Mouse (Mus musculus): ENCODE measurements around the gene Fsd1l. TPM values are rescaled to one million over a fixed set of nuclear protein-coding genes. Genes with fewer than 3 reads are reported as not detected.
A peak's percentile ranks its signal among the peaks of the same experiment; 100 is the strongest.

The Fsd1l gene
- polyA plus RNA-seq, 1 experiment from 2014 or later = 8.6 TPM

DNA sequence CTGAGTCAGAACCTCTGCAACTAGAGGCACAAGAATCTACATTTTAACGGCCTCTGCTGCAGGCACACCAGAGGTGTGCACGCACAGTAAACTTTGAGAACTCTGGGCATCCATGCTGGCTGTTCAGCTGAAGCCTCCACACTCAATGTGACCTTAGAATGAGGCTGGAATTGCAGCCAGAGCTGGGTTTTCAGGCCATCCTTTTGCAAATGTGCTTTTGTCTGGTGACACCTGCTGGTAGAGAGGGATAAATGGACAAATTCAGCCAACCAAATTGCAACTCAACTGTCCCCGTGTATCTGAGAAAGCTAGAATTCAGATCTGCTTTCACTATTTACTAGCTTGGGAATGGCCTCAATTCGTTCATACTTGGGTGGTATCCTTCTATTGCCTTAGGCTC, 37.1 kb upstream of the Fsd1l start:
- no peak overlapping the region for H3K4me3 ChIP-seq (ENCODE audit: low read length)
- no peaks in the 10 kb centered on the region for H3K27me3 ChIP-seq (ENCODE audit: control insufficient read depth, insufficient read depth, low read depth, low read length)
- ATAC-seq (ENCODE audit: low read depth) = peak; percentile 27; the same call in 1 of the 2 replicates
- H3K36me3 ChIP-seq (ENCODE audit: control insufficient read depth, insufficient read depth, low read length) = no peaks in the 10 kb centered on the region
- WGBS = 22% methylated on average over 4 of the region's 4 CpGs
- H3K4me2 ChIP-seq (ENCODE audit: low read depth, low read length) = no peak overlapping the region
- no peaks in the 10 kb centered on the region for H3K9me3 ChIP-seq (ENCODE audit: control insufficient read depth, low read length)
- H3K9ac ChIP-seq (ENCODE audit: low read length) = no peak overlapping the region
- H3K27ac ChIP-seq (ENCODE audit: low read length) = no peak overlapping the region
- peaks cover 11% of the 10 kb centered on the region for H3K4me1 ChIP-seq (replicated peaks; ENCODE audit: control insufficient read depth, insufficient read depth, low read length)

DNA sequence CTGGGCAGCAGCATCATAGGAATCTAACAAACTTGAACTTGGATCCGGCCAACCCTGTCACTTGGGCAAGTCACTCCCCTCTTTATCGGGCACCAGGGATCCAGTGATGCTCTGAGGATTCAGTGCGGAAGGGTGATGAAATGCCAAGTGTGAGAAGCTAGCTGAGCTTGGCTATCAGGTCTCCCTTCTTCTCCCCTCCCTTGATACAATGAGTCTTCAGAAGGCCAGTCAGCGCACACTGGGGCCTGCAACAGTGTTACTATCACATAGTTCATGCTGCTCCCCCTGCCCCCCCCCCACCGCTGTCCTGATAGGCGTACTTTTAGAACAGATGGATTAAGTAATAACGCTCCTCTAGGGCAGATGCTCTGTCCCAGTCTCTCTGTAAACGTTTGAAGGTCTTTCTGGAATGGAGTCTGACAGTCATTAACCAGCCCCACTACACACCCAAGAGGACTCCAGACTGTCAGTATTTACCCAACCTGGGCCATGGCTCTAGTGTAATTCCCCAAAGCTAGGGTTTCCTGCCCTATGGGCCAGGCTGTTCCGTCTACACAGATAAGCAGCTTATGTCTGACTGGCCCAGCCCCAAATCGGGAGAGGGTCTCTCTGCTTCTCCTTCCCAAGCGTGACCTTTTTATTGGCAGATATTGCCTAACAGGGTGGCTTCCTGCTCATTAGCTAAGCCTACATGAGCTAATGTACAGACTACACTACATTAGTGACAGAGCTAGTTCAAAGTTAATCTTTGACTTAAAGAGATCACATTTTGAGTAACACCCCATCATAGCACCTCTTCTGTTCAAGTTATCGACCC, 35.8 kb upstream of the Fsd1l start:
- peaks cover 11% of the 10 kb centered on the region for H3K4me1 ChIP-seq (replicated peaks; ENCODE audit: control insufficient read depth, insufficient read depth, low read length)
- 49% methylated on average over 12 of the region's 12 CpGs for WGBS
- H3K4me2 ChIP-seq (ENCODE audit: low read depth, low read length) = 0 out of 2 replicates have a peak overlapping the region, but pooled peaks have one; percentile 6
- H3K9ac ChIP-seq (ENCODE audit: low read length) = 0 out of 2 replicates have a peak overlapping the region, but pooled peaks have one; percentile 22
- H3K9me3 ChIP-seq (ENCODE audit: control insufficient read depth, low read length) = no peaks in the 10 kb centered on the region
- H3K27me3 ChIP-seq (ENCODE audit: control insufficient read depth, insufficient read depth, low read depth, low read length) = no peaks in the 10 kb centered on the region
- H3K36me3 ChIP-seq (ENCODE audit: control insufficient read depth, insufficient read depth, low read length) = no peaks in the 10 kb centered on the region
- ATAC-seq (ENCODE audit: low read depth) = peak; percentile 56
- no peak overlapping the region; the same call in 1 of the 2 replicates for H3K27ac ChIP-seq (ENCODE audit: low read length)
- H3K4me3 ChIP-seq (ENCODE audit: low read length) = no peak overlapping the region

DNA sequence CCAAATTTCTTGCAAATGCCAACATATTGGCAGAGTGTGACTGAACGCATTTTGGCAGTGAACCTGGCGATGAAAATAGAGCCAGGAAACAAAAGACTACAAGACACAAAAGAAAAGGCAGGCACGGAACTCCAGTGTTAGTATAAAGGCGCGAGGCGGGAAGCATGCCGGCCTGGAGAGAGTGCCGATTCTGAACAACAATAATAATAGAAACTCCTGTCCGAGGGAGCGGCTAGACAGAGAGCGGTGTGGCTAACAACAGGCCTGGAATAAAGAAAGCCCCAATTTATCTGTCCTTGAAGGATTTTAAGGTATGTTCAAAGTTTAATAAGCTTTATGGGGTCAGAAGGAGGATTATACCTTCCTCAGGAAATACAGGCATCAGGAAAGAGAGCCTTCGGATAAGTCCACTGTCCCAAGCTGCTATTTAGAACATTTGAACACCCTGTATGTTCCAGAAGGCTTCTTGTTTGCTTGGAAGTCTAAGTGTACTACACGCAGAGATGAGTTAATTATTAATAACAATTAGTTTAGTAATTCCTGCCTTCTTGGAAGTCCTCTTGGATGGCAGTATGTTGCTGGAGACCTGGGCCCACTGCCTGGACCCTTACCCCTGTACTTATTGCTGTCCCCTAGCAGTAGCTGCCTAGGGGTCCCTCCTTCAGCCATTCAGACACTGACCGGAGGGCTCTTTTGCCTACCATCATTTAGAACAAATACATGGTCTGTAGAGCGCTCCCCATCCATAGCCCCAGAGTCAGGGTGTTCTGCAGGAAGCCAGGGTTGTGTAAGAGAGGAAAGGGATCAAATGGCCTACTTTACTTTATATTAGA, 35.0 kb upstream of the Fsd1l start:
- no peaks in the 10 kb centered on the region for H3K9me3 ChIP-seq (ENCODE audit: control insufficient read depth, low read length)
- 52% methylated on average over 15 of the region's 15 CpGs for WGBS
- peaks cover 11% of the 10 kb centered on the region for H3K4me1 ChIP-seq (replicated peaks; ENCODE audit: control insufficient read depth, insufficient read depth, low read length)
- no peak overlapping the region for H3K9ac ChIP-seq (ENCODE audit: low read length)
- no peaks in the 10 kb centered on the region for H3K27me3 ChIP-seq (ENCODE audit: control insufficient read depth, insufficient read depth, low read depth, low read length)
- no peak overlapping the region for H3K4me3 ChIP-seq (ENCODE audit: low read length)
- H3K27ac ChIP-seq (ENCODE audit: low read length) = peak overlapping the region; percentile 39
- H3K4me2 ChIP-seq (ENCODE audit: low read depth, low read length) = 0 out of 2 replicates have a peak overlapping the region, but pooled peaks have one; percentile 6
- H3K36me3 ChIP-seq (ENCODE audit: control insufficient read depth, insufficient read depth, low read length) = no peaks in the 10 kb centered on the region
- ATAC-seq (ENCODE audit: low read depth) = no peak; the same call in 1 of the 2 replicates

DNA sequence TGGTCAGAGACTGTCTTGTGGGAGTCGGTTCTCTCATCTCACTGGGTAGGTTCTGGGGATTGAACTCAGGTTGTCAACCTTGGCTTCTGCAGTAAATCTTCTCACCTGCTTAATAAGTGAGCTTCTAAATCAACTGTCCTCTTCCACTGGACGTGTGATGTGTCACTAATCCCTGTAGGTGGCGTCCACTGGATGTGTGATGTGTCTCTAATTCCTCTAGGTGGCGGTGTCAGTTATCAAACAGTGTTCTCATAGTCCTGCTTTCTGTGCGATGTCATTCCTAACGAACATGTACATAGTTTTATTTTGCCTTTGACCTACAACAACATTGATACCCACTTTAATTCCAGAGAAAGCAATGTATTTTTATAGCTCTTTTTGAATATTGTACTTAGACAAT, 30.8 kb upstream of the Fsd1l start:
- no peaks in the 10 kb centered on the region for H3K27me3 ChIP-seq (ENCODE audit: control insufficient read depth, insufficient read depth, low read depth, low read length)
- no peak for ATAC-seq (ENCODE audit: low read depth)
- no peak overlapping the region for H3K4me3 ChIP-seq (ENCODE audit: low read length)
- no peak overlapping the region for H3K9ac ChIP-seq (ENCODE audit: low read length)
- no peak overlapping the region for H3K27ac ChIP-seq (ENCODE audit: low read length)
- no peaks in the 10 kb centered on the region for H3K36me3 ChIP-seq (ENCODE audit: control insufficient read depth, insufficient read depth, low read length)
- WGBS = 41% methylated on average over 6 of the region's 6 CpGs
- no peaks in the 10 kb centered on the region for H3K9me3 ChIP-seq (ENCODE audit: control insufficient read depth, low read length)
- no peak overlapping the region for H3K4me2 ChIP-seq (ENCODE audit: low read depth, low read length)
- peaks cover 11% of the 10 kb centered on the region for H3K4me1 ChIP-seq (replicated peaks; ENCODE audit: control insufficient read depth, insufficient read depth, low read length)

DNA sequence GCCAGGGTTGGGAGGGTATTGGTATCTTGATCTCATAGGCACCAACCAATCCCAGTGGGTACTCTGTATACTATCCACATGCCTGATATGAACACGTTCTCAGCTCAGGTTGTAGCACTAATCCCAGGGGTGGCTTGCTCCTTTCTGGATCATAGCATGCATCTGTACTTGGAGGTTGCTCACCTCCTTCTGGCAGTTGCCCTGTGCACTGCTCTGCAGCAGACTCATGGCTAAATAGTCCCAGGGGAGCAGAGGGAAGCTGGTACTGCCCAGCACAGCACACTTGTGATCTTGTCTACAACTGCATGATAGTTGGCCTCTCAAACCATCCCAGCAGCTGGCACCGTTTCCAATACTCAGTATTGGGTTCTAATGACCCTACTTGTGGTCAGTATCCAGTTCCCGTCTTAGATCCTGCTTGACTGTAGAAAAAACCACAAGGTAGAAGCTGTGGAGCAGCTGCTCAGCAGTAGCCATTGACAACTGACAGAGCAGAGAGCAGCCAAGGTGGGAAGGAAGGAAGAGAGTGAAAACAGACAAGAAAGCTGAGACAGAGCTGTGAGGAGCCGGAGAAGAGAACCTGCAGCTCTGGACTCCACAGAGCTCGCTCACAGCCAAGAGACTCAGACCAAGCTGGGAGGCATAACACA, 16.6 kb upstream of the Fsd1l start:
- Histone ChIP-seq H3K4me1 (replicated peaks; ENCODE audit: control insufficient read depth, insufficient read depth, low read length) (0 out of 2 replicates have a peak, but pooled peaks cover 2% of the 10 kb centered on the region), H3K4me3 (ENCODE audit: low read length) (no peak overlapping the region), H3K27ac (ENCODE audit: low read length) (no peak overlapping the region), H3K9me3 (ENCODE audit: control insufficient read depth, low read length) (no peaks in the 10 kb centered on the region), H3K27me3 (ENCODE audit: control insufficient read depth, insufficient read depth, low read depth, low read length) (no peaks in the 10 kb centered on the region), H3K36me3 (ENCODE audit: control insufficient read depth, insufficient read depth, low read length) (no peaks in the 10 kb centered on the region), H3K4me2 (ENCODE audit: low read depth, low read length) (no peak overlapping the region), H3K9ac (ENCODE audit: low read length) (no peak overlapping the region)
- WGBS = 80% methylated on average over 5 of the region's 5 CpGs
- no peak for ATAC-seq (ENCODE audit: low read depth)

DNA sequence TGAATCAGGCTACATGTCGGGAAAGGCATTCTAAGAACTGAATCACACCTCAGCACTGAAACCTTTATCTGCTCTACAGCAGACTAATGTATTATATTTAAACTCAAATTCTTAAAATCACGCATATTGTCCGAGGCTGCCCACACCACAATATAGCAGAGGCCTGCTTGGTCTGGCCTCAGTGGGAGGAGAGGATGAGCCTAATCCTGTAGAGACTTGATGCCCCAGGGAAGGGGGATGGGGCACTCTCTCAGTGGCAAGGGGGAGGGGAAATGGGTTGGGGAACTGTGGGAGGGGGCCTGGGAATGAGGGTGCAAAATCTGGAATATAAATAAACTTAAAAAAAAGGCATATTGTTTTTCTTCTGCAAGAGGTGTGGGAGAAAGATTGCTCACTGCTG, 13.3 kb upstream of the Fsd1l start:
- no peak for ATAC-seq (ENCODE audit: low read depth)

DNA sequence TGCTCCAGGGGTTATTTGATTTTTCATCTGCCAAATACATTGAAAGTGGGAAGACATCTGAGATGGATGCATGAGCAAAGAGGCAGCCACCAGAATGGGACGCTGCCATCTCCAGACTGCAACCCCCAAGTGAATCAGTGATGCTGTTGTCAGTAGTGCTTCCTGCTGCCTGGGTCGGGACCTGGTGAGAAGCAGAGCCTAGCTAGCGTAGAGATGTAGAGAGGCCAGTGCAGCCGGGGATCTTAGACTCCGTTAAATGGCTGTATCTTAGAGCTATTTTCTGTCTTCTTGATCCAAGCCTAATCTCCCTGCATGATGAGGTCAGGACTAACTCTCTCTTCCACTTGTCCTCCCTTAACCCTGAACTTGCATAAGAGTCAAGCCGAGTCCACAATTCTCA, 11.2 kb upstream of the Fsd1l start:
- no peak overlapping the region for H3K27ac ChIP-seq (ENCODE audit: low read length)
- ATAC-seq (ENCODE audit: low read depth) = no peak
- H3K9ac ChIP-seq (ENCODE audit: low read length) = no peak overlapping the region
- H3K4me2 ChIP-seq (ENCODE audit: low read depth, low read length) = no peak overlapping the region
- H3K4me3 ChIP-seq (ENCODE audit: low read length) = no peak overlapping the region
- 85% methylated on average over 6 of the region's 6 CpGs for WGBS
- H3K36me3 ChIP-seq (ENCODE audit: control insufficient read depth, insufficient read depth, low read length) = no peaks in the 10 kb centered on the region
- no peaks in the 10 kb centered on the region for H3K9me3 ChIP-seq (ENCODE audit: control insufficient read depth, low read length)
- no peaks in the 10 kb centered on the region for H3K27me3 ChIP-seq (ENCODE audit: control insufficient read depth, insufficient read depth, low read depth, low read length)
- H3K4me1 ChIP-seq (replicated peaks; ENCODE audit: control insufficient read depth, insufficient read depth, low read length) = 0 out of 2 replicates have a peak, but pooled peaks cover 2% of the 10 kb centered on the region

More for the DNA sequence above, 13.3 kb upstream of the Fsd1l start:
- 46% methylated on average over 3 of the region's 3 CpGs for WGBS
- H3K27ac ChIP-seq (ENCODE audit: low read length) = no peak overlapping the region
- 0 out of 2 replicates have a peak, but pooled peaks cover 2% of the 10 kb centered on the region for H3K4me1 ChIP-seq (replicated peaks; ENCODE audit: control insufficient read depth, insufficient read depth, low read length)
- H3K4me3 ChIP-seq (ENCODE audit: low read length) = no peak overlapping the region
- H3K9me3 ChIP-seq (ENCODE audit: control insufficient read depth, low read length) = no peaks in the 10 kb centered on the region
- no peaks in the 10 kb centered on the region for H3K27me3 ChIP-seq (ENCODE audit: control insufficient read depth, insufficient read depth, low read depth, low read length)
- no peak overlapping the region for H3K4me2 ChIP-seq (ENCODE audit: low read depth, low read length)
- H3K36me3 ChIP-seq (ENCODE audit: control insufficient read depth, insufficient read depth, low read length) = no peaks in the 10 kb centered on the region
- H3K9ac ChIP-seq (ENCODE audit: low read length) = no peak overlapping the region

DNA sequence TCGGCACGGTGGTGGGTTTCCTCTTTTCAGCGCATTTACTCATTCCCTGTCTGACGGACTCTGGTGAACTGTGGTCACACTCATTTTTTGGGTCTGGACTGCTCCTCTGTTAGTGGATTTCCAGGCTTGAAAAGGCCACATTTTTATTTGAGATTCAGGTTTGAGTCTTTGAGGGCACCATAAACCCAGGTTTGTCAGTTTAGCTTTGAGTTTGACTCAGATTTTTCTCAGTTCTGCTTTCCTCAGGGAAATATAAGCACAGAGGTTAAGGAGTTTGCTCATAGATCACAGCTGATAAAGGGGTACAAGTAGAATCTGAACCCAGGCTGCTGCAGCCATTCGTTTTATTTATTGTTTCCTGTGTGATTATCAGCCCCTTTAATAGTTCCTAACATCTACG, 10.2 kb upstream of the Fsd1l start:
- Histone ChIP-seq H3K27ac (ENCODE audit: low read length) (no peak overlapping the region), H3K9me3 (ENCODE audit: control insufficient read depth, low read length) (no peaks in the 10 kb centered on the region), H3K27me3 (ENCODE audit: control insufficient read depth, insufficient read depth, low read depth, low read length) (no peaks in the 10 kb centered on the region), H3K4me1 (replicated peaks; ENCODE audit: control insufficient read depth, insufficient read depth, low read length) (0 out of 2 replicates have a peak, but pooled peaks cover 2% of the 10 kb centered on the region), H3K4me2 (ENCODE audit: low read depth, low read length) (no peak overlapping the region), H3K9ac (ENCODE audit: low read length) (no peak overlapping the region), H3K36me3 (ENCODE audit: control insufficient read depth, insufficient read depth, low read length) (no peaks in the 10 kb centered on the region), H3K4me3 (ENCODE audit: low read length) (no peak overlapping the region)
- WGBS = 34% methylated on average over 6 of the region's 6 CpGs
- ATAC-seq (ENCODE audit: low read depth) = no peak

DNA sequence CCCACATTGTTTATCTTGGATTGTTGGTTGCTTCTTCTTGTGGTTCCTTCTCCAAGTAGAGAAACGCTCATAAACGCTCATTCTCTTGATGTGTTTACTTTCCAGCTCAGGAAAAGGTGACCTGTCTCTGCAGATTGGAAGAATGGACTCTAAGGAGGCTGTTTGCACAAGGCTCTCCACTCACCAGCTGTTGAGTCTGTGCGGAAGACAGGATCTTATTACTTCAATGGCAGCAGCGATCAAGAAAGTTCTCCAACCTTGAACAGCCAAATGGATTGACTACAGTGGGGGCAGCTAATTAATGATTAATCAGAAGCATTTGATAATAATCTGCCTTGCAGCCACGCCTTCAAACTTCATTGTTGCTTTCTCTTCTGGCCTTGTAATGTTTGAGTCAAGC, 9.8 kb upstream of the Fsd1l start:
- H3K36me3 ChIP-seq (ENCODE audit: control insufficient read depth, insufficient read depth, low read length) = no peaks in the 10 kb centered on the region
- H3K4me3 ChIP-seq (ENCODE audit: low read length) = no peak overlapping the region
- 0 out of 2 replicates have a peak, but pooled peaks cover 2% of the 10 kb centered on the region for H3K4me1 ChIP-seq (replicated peaks; ENCODE audit: control insufficient read depth, insufficient read depth, low read length)
- WGBS = 25% methylated on average over 5 of the region's 5 CpGs
- no peak overlapping the region for H3K9ac ChIP-seq (ENCODE audit: low read length)
- H3K4me2 ChIP-seq (ENCODE audit: low read depth, low read length) = no peak overlapping the region
- no peaks in the 10 kb centered on the region for H3K27me3 ChIP-seq (ENCODE audit: control insufficient read depth, insufficient read depth, low read depth, low read length)
- H3K9me3 ChIP-seq (ENCODE audit: control insufficient read depth, low read length) = no peaks in the 10 kb centered on the region
- no peak for ATAC-seq (ENCODE audit: low read depth)
- no peak overlapping the region for H3K27ac ChIP-seq (ENCODE audit: low read length)

Measured in lung, embryonic 16.5 days (tissue).